Mouse (Mus musculus) effector memory CD4-positive, alpha-beta T cell, adult 5 months (primary cell): ENCODE results near the gene Myom1. TPM values are rescaled to one million over a fixed set of nuclear protein-coding genes. Genes with fewer than 3 reads are reported as not detected.

Experiments used
- polyA plus RNA-seq: library from polyadenylated mRNA; unstranded; fragments of 100-300 nt; shearing (Covaris generic); gene quantifications from one replicate; pipeline ENCODE4 v1.2.1, GENCODE M21; 2017

The Myom1 gene
- 1.3 TPM for polyA plus RNA-seq

DNA sequence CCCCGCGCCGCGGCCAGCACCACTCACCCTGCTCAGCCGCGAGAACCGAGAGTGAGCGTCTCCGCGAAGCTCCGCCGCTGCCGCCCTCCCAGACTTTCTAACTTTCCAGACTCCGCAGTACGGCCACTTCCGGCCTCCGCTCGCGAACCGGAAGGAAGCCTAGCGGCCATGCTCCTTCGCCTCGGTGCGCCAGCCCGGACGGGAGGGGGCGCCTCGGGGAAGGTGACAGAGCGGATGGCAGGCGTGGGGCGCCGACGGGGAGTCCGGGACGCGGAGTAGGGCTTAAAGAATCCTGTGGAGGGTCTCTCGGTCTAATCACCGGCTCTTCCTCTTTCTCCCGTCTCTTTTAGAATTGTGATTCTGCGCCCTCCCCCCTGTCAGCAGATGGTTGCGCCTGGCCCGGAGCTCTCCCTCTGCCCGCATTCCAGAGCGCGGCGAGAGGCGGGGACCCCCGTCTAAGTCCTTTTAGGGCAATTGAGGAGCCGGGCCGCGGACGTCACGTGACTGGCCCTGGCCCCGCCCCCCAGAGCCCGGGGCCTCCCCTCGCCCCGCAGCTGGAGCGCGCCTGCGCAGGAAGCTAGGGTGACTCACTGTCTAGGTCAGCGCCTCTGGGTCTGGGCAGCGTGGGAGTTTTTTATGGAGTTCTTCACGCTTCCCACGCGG is at the start of gene Myom1:
Myom1 (plus strand) TSS at position 553 of the 663 bp plus-strand sequence.

DNA sequence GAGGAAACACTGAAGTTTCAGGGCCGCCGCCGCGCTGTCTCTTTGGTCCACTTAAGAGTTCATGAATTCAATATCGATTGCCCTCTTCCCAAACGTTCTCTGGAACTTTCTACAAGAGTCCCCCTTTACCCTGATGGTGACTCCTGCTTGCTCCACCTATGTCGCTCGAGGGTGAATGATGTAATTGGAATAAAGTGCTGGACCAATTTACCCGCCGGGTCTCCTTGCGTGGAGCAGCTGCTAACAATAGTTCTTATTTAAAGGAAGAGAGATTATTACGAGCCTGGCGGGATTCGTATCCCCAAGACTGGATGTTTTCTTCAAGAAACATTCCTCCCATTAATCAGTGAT is 286 bp downstream of the Myom1 start, which contains the start of gene Myl12a:
Myl12a (minus strand) TSS at position 135 of the 351 bp plus-strand sequence.

Other genes with a start within 250 kb of the Myom1 start
- gene Tgif1, start 149.1 kb upstream of the Myom1 start, polyA plus RNA-seq = 1,092 TPM
- gene Myl12a, start 245 bp downstream of the Myom1 start, polyA plus RNA-seq = 867 TPM
- gene Lpin2, start 179.9 kb downstream of the Myom1 start, polyA plus RNA-seq = 38.8 TPM